Mouse (Mus musculus): ENCODE results near the gene Dcst2. TPM values are rescaled to one million over a fixed set of nuclear protein-coding genes. Genes with fewer than 3 reads are reported as not detected.

Gene Dcst2
- total RNA-seq, 4 experiments from 2014 or later: 0.32 to 0.77 (median 0.42) TPM

GRCm38 (mm10) chr3:89411490-89412393, 50.0 kb downstream of the Dcst2 start, which contains the start of gene Flad1:
Gene Flad1 (minus strand): TSS chr3:89411870.
- DNase-seq (ENCODE audit: low spot score in 2 of 2): peak; percentile 100

GRCm38 (mm10) chr3:89416158-89416557, 54.4 kb downstream of the Dcst2 start:
- no peak for DNase-seq (ENCODE audit: low spot score in 2 of 2)

DNA sequence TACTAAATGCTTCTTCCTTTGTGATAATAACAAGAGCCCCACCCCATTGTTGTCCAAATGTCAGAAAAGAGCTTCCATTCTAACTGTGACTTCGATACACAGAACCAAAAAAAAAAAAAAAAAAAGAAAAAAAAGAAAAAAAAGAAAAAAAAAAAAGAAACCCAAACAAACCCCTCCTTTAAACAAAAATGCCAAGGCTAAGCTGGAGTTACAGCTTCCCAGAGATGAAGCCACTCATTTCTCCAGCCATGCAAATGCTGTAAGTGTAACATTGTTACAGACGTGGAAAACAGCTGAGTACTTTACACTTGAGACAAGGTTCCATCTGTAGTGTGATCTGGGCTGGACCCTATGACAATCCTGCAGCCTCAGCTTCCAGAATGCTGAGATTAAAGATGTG, 55.4 kb downstream of the Dcst2 start:
- no peak for DNase-seq (ENCODE audit: low spot score in 2 of 2)

GRCm38 (mm10) chr3:89417840-89418169, 56.0 kb downstream of the Dcst2 start:
- DNase-seq (ENCODE audit: low spot score in 2 of 2): no peak

- DNase-seq (ENCODE audit: low spot score in 2 of 2): peak; percentile 80 to 97
These were observed 56.5 kb downstream of the Dcst2 start, which contains the start of the genes Cks1b and Shc1 for GRCm38 (mm10) chr3:89418170-89418860. Gene Cks1b (minus strand): TSS chr3:89418383. Gene Shc1 (plus strand): TSS chr3:89418443.

DNA sequence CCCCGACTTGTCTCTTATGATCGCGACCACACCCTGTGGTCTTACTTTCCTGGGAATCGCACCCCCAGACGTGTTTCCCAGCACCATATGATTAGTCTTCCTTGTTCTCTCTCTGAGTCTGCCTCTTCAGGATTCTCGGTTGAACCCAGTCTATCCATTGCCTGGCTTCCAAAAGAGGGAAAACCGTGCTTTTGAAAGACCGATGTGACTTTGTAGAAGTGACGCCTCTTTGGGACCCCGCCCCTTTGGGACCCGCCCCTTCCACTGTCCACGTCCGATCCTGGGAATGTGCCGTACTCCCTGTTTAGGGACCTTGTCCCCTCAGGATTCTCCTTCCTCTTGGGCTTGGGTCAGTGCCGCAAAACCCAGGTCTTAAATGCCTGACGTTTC, 57.1 kb downstream of the Dcst2 start:
- DNase-seq (ENCODE audit: low spot score in 2 of 2): no peak

DNA sequence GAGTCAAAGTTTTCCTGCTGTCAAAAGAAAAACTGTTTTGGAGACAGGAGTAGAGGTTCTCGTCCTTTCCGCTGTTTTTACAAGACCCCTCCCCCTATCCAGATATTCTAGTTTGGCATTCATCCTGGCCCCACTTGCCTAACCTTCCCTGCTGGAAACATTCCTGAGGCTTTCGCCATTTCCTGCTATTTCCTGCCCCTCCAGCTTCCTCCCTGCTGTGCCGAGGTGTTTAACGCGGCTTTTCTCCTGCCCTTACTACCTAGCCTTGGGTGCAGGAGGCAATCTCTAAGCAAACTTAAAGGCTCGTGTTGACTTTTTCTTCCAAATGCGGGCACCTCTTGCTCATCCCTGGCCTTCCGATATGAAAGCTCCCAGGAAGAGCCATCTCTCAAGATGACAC, 57.8 kb downstream of the Dcst2 start:
- no peak for DNase-seq (ENCODE audit: low spot score in 2 of 2)

GRCm38 (mm10) chr3:89419981-89420380, 58.2 kb downstream of the Dcst2 start:
- DNase-seq (ENCODE audit: low spot score in 2 of 2): no peak

DNA sequence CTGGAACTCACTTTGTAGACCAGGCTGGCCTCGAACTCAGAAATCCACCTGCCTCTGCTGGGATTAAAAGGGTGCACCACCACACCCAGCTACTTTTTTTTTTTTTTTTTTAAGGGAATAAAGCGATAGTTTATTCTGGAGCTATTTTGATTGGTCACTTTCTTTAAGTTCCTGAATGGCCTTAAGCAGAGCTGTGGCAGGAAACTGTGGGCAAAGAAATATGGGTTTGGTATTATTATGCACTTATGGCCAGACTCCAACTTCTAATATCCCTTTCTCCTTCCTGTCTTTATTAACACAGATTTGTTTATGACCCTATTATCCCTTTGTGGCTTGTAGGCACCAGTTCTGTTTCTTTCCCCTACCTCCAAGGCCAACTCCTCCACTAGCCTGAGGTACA, 58.6 kb downstream of the Dcst2 start:
- DNase-seq (ENCODE audit: low spot score in 2 of 2): no peak

DNA sequence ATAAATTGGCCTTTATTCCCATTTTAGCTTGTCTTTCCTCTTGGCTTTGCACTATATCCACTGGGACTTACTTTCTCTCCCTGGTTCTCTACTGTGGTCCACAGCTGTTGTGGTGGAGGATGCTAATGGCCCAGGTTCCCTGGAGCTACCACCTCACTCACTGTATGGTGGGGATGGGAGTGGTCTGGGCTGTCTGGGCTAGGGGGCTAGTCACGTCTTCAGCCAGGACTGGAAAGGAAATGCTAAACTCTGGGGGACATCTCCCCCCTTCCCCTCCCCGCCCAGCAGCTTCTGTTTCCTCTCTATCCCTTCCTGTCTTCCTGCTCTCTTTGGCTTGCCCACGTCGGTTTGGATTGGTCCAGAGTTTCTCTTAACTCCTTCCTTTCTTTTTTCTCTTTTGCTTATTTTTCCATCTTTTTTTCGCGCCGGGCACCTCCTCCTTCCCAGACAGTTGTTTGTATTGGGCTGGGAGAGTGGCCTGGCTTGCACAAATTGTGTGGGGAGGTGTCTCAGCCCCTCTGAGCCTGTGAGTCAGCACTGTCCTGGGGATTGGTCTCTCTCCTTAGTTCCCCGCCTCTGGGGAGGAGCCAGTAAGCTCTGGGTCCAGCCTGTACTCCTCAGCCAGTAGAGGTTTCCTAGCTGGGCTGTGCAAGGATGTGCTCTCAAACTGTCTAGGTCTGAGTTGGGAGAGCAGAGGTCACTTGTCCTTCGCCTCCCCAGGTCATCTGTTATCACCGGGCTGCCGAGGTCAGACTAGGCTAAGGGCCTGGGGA, 59.4 kb downstream of the Dcst2 start:
- peak; percentile 45 to 79 for DNase-seq (ENCODE audit: low spot score in 2 of 2)

GRCm38 (mm10) chr3:89421810-89422473, 60.2 kb downstream of the Dcst2 start:
- DNase-seq (ENCODE audit: low spot score in 2 of 2): no peak

DNA sequence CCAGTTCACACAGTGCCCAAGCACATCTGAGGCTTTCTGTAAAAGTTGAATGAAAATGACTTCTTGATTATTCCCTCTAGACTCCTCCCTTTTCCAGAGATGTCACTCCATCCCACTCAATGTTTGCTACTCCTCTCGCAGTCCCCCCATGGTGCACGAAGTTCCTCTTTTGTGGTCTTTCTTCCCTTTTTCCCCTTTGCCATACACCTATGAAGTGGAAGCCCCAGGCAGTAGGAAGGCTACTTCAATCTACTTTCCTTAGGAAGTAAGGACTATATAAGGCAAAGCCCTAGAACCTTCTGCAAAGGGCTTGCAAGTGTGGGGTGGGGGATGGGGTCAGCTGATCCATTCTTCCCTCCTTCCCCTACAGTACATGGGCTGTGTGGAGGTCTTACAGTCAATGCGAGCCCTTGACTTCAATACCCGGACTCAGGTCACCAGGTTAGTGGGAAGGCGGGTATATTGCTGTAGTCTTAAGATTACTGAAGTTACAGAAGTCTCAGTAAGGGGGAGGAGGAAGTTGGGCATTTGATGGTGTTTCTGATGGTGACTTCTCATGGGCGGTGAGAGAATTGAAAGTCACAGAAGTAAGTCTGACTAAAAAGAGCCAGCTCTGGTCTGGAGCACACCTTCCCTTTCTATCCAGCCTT, 60.9 kb downstream of the Dcst2 start:
- DNase-seq (ENCODE audit: low spot score in 2 of 2): no peak

- no peak for DNase-seq (ENCODE audit: low spot score in 2 of 2)
These were observed 62.8 kb downstream of the Dcst2 start for GRCm38 (mm10) chr3:89424416-89425140.

DNA sequence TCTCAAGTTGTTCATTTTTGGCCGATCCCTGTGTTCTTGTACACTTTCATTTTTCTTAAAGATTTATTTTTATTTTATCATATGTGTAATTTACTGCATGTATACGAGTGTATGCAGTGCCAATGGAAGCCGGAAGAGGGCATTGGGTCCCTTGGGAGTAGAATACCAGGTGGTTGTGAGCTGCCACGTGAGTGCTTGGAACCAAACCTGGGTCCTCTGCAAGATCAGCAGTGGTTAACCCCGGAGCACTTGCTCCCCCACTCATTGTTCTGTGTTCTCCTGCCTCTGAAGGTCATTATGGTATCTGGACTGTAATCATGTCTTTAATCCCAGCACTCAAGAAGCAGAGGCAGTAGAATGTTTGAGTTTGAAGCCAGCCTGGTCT, 63.4 kb downstream of the Dcst2 start:
- DNase-seq (ENCODE audit: low spot score in 2 of 2): no peak

DNA sequence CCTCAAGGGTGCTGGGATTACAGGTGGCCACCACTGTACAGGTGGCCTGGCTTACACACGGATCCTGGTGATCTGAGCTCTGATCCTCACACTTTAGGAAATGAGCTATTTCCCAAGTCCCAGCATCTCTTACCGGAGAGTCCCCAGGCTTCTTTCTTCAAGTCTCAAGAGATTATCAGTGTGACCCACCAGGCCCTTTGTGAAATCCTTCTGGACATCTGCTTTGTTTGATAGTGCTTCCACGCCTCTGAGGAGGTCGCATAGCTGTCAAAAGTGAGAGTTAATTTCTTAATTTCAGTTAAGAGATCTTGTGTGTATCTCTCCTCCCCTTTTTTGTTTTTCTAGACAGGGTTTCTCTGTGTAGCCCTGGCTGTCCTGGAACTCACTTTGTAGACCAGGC, 64.1 kb downstream of the Dcst2 start:
- no peak for DNase-seq (ENCODE audit: low spot score in 2 of 2)

Other genes starting within 250 kb of the Dcst2 start
- gene Pklr, start 225.8 kb upstream of the Dcst2 start, total RNA-seq (2022): not detected
- 10 to 100 TPM; 12.3 to 18.2 (median 17.0) TPM for gene Hcn3, start 201.8 kb upstream of the Dcst2 start, total RNA-seq (2022)
- 10 to 100 TPM; 41.2 to 45.3 (median 42.5) TPM for gene Clk2, start 197.2 kb upstream of the Dcst2 start, total RNA-seq (2022)
- gene Scamp3, start 184.5 kb upstream of the Dcst2 start, total RNA-seq (2022): 10 to 100 TPM; 58.5 to 69.8 (median 63.9) TPM
- gene Fam189b, start 178.8 kb upstream of the Dcst2 start, total RNA-seq (2022): 10 to 100 TPM; 47.2 to 58.2 (median 52.3) TPM
- 10 to 100 TPM; 52.5 to 62.4 (median 56.1) TPM for gene Gba, start 159.0 kb upstream of the Dcst2 start, total RNA-seq (2022)
- 10 to 100 TPM; 14.2 to 24.3 (median 22.2) TPM for gene Thbs3, start 146.8 kb upstream of the Dcst2 start, total RNA-seq (2022)
- gene Mtx1, start 134.9 kb upstream of the Dcst2 start, total RNA-seq (2022): 100 to 1,000 TPM in 2 of 4 experiments, 10 to 100 TPM in 2; 95.4 to 105 (median 99.8) TPM
- 1 to 10 TPM in 1 of 4 experiments, under 1 TPM in 3; 0.36 to 1.5 (median 0.67) TPM for gene Muc1, start 132.9 kb upstream of the Dcst2 start, total RNA-seq (2022)
- gene Krtcap2, start 116.0 kb upstream of the Dcst2 start, total RNA-seq (2022): 10 to 100 TPM; 70.4 to 91.2 (median 83.7) TPM
- gene Trim46, start 115.7 kb upstream of the Dcst2 start, total RNA-seq (2022): 10 to 100 TPM; 66.2 to 74.6 (median 68.4) TPM
- gene Dpm3, start 102.6 kb upstream of the Dcst2 start, total RNA-seq (2022): 10 to 100 TPM; 51.6 to 64.2 (median 54.6) TPM
- gene Slc50a1, start 91.4 kb upstream of the Dcst2 start, total RNA-seq (2022): 10 to 100 TPM; 38.0 to 48.9 (median 45.5) TPM
- 1 to 10 TPM; 5.6 to 8.8 (median 6.8) TPM for gene Efna1, start 80.8 kb upstream of the Dcst2 start, total RNA-seq (2022)
- gene Efna3, start 39.0 kb upstream of the Dcst2 start, total RNA-seq (2022): 10 to 100 TPM; 50.1 to 61.2 (median 55.3) TPM
- gene Efna4, start 23.9 kb upstream of the Dcst2 start, total RNA-seq (2022): under 1 TPM in 3 of 4 experiments, not detected in 1; 0.22 to 0.46 (median 0.30) TPM
- 100 to 1,000 TPM; 104 to 122 (median 108) TPM for gene Adam15, start 12.0 kb upstream of the Dcst2 start, total RNA-seq (2022)
- gene Dcst1, start 3.3 kb downstream of the Dcst2 start, total RNA-seq (2022): under 1 TPM in 1 of 4 experiments, not detected in 3; 0.61 TPM
- 10 to 100 TPM; 11.3 to 20.3 (median 15.8) TPM for gene Zbtb7b, start 32.8 kb downstream of the Dcst2 start, total RNA-seq (2022)
- gene Lenep, start 40.8 kb downstream of the Dcst2 start, total RNA-seq (2022): 1 to 10 TPM; 3.9 to 5.8 (median 4.4) TPM
- 10 to 100 TPM; 30.8 to 39.9 (median 35.6) TPM for gene Flad1, start 49.9 kb downstream of the Dcst2 start, total RNA-seq (2022)
- 1 to 10 TPM; 2.4 to 3.5 (median 2.8) TPM for gene Cks1b, start 56.4 kb downstream of the Dcst2 start, total RNA-seq (2022)
- gene Shc1, start 56.5 kb downstream of the Dcst2 start, total RNA-seq (2022): 10 to 100 TPM; 15.1 to 18.7 (median 17.3) TPM
- 10 to 100 TPM; 44.0 to 57.4 (median 48.8) TPM for gene Pygo2, start 68.2 kb downstream of the Dcst2 start, total RNA-seq (2022)
- gene Pbxip1, start 74.7 kb downstream of the Dcst2 start, total RNA-seq (2022): 10 to 100 TPM; 33.6 to 51.4 (median 41.9) TPM
- 10 to 100 TPM; 29.0 to 37.4 (median 31.7) TPM for gene Pmvk, start 92.6 kb downstream of the Dcst2 start, total RNA-seq (2022)
- gene Kcnn3, start 158.2 kb downstream of the Dcst2 start, total RNA-seq (2022): 10 to 100 TPM; 20.8 to 25.7 (median 23.3) TPM